Mouse (Mus musculus): ENCODE results near the gene Nisch.

Gene Nisch

DNA sequence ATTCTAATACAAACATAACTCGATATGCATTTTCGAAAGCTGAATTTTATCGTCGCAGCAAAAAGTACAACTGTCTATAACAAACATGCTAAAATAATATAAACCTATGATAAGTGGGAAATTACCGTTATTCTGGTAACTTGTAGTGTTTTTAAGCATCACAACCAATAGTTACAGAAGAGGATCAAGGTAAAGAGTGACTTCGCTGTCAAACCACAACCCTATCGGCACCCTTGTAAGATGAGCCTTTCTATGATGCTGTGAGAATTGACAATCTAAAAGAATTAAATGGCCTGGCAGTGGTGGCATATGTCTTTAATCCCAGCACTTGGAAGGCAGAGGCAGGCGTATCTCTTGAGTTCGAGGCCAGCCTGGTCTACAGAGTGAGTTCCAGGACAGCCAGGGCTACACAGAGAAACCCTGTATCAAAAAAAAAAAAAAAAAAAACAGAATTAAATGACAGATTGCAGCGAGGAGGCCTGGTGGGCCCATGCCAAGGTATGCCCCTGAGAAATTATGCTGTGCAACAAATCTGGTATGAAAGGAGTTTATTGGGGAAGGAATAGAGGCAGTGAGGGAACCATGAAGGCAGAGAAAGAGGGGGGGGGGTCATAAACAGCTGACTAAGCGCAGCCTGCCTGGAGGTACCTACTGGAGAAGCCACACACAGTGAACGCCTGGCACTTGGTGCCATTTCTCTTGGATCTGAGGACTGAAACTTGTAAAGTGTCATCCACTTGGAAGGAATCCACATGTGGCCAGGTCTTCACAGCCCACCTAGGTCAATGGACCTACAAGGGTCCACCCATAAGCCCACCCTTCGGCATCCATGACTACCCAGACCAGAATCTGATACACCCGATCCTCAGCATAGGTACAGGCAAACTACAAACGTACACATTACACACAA is 87.2 kb downstream of the Nisch start:
- DNase-seq, result no peak

DNA sequence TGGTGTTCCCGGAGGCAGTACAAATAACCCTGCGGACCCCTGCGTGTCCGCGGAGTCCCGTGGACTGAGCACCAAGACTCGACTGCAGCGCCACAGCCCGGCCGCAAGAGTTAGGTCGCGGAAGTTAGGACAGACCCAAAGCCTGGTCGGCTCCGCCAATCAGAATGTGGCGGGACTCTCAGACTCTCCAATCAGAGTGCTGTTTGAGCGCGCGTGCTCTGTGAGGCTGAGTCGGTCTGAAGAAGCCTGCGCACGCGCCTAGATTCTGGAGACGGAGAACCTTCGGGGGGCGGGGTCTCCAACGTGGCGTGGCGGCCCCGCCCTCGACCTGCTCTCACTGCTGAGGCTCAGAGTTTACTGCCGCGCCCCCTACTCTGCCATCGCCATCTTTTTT is 87.9 kb downstream of the Nisch start, which contains the start of gene Smim4:
Gene Smim4 (minus strand): TSS at position 131 of the 394 bp plus-strand sequence.
- peak; percentile 98 to 99 for DNase-seq

DNA sequence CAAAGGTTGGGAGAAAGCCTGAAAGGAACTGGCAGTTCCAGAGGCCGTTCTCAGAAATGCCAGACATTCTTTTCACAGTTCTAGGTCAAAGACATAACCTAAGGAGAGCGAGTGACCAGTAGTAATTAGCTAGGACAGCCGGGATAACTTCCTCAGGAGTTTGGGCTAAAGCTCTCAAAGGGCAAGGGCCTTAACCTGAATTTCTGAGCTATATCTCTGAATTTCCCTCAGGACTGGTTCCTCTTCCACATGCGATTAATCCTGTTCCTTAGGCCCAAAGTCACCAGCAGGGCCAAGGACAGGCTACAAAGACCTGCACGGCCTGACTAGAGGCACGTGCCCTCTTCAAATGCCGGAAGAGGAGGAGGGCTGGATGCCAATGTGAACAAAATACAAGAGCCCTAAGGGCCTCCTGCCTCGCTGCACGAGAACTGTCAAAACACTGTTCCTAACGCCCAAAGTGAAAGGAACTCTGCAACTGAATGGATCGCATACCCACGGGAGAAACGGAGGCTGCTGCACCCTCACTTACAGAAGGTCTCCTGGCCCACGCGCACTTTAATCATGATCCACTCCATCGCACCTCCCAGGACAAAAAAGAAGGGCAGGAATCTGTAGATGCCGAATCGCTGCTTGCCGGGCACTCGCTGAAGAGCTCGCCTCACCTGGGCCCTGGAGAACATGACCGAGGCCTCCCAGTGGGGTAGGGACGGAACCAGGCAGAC is 88.5 kb downstream of the Nisch start:
- DNase-seq, result peak; percentile 87 to 88

DNA sequence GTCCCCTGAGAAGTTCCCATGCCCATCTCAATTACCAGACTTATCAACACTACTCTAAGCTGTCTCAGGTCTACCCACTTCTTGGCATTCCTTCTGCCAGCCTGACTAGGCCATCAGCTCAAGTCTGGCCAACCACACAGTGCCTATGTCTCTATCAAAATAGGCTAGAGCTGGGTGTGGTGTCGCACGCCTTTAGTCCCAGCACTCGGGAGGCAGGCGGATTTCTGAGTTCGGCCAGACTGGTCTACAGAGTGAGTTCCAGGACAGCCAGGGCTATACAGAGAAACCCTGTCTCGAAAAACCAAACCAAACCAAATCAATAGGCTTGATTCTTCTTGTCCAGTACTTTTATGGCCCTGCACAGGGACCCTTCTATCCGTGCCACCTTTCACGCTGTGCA is 89.9 kb downstream of the Nisch start:
- DNase-seq, result no peak

DNA sequence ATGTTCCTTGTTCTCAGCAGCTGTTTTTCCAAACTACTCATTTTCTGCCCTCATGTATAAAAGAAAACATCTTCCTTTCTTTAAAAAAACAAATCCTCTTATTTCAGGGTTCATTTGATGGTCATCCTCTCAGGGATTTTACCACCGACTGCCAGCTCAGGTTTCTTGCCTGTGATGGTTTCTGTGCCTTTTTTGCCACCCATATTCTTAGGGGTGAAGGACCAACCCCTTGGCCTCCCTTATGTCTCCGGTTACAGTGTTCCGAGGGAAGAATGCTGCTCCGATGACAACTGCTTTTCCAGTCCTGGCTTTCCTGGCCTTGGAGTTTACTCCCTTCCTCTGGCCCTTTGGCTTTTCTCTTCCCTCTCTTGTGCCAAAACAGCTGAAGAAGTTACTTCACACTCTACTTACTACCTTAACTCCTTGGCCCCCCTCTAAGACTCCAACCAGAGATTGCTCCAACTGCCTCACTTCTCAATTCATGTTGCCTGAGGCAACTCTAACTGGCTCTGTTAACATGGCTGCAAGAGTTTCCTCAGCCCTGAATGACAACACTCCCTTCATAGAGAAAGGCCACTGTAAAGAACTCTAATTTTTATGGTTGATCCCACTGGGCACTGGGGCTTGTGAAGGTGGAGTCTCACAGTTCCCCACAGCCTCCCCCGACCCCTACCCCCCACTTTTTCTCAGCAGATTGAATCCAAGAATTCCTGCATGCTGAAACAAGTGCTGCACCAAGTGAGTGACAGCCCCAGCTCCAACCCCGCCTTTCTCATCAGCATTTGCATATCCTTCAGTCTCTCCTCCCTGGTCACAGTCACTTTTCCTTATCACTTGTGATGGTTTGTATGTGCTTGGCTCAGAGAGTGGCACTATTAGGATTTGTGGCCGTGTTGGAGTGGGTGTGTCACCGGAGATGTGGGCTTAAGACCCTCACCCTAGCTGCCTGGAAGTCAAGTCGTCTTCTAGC is 91.4 kb downstream of the Nisch start:
- DNase-seq, result no peak
